Mouse (Mus musculus) heart, adult 8-10 months (tissue): Measurements from ENCODE around the gene Kif26b. TPM values are rescaled to one million over a fixed set of nuclear protein-coding genes. Genes with fewer than 3 reads are reported as not detected.

ENCODE experiments used
- DNase-seq: peaks from one replicate; pipeline ENCODE4 v3.0.0; 2022; ENCODE audit warnings: low spot score
- total RNA-seq, 4 experiments: library from RNA; stranded (reverse); gene quantifications; 2 replicates each; pipeline ENCODE4 v1.2.4; 2022

Gene Kif26b
- total RNA-seq, 4 experiments from 2014 or later = 2.7 to 5.7 (median 4.1) TPM

DNA sequence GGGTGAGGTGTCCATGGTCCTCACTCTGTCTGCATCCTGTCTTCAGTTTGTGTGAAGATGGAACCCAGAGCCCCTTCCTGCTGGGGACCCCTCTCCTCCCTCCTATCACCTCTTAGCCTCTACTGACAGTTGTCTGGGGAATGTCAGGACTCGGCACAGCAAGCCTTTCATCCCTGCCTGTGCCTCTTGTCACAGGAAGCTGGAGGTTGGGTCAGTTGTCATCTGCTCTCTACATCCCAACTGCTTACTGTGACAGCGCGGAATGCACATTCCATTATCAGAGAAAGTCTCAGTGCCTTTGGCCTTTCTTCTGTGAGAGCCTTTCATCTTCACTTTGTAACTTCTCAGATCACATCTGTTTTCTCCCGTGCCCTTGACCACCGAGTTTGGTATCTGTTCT lies 132.6 kb downstream of the Kif26b start:
- DNase-seq = no peak

DNA sequence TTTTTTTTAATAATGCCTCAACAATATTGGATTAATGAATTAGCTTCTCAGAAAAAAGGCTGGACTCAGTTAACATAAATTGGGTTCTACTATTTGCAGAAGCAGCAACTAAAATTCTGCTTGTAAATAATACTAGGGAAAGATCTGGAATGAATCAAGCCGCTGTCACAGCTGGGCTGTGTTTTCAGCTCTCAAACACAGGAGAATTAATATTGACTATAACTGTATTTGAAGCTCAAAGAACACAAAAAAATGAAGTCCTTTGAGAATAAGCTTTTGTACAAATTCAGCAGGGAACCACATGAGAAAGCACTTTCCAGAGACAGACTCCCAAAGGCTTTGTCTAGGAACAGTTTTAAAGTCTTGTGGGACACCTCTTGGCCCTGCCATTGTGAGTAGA lies 134.6 kb downstream of the Kif26b start:
- no peak for DNase-seq

DNA sequence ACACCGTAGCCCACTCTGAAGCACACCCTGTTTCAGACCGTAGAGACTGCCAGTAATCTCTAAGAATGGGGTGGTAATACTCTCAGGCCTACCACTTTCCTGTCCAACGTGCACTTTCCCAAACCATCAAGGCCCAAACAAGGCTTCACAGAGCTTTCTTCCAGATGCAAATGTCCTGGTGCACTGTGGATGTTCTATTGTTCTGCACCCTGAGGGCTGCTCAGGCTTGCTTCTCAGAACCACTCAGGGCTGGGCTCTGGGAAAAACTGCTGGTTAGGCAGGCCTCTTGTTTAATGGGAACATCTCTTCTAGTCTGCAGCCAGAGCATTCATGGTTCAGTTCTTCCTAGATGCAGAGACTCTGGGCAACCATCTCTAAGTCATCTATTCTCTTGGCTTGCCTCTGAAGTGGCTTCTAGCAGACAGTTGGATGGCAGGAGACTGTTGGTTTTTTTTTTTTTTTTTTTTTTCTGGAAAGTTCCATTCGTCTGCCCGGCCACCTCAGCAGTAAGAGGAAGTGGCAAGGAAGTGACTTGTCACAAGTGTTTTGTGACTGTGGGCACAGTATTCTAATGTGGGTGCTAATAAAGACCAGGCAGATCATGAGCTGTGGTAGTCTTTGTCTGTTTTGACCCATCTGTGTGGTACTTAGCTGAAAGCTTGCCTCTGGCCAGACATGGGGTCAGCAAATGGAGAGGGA lies 135.5 kb downstream of the Kif26b start:
- no peak for DNase-seq

DNA sequence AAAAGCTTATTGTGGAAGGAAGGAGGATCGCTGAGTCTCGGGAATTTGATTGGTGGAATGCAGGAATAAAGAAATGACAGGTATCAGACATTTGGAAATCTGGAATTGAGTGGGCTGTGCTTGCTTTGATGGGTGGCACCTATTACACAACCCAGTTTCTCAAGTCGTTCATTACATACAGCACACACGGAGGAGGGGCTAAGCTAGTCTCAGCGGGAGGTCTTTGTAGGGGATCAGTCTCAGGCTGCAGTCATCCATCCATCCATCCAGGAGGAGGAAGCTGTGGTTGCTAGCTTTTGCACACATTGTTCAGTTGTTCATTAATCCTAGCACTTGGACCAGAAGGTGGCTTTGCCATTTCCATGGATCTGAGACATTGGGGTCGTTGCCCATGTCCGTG lies 137.6 kb downstream of the Kif26b start:
- DNase-seq = no peak

DNA sequence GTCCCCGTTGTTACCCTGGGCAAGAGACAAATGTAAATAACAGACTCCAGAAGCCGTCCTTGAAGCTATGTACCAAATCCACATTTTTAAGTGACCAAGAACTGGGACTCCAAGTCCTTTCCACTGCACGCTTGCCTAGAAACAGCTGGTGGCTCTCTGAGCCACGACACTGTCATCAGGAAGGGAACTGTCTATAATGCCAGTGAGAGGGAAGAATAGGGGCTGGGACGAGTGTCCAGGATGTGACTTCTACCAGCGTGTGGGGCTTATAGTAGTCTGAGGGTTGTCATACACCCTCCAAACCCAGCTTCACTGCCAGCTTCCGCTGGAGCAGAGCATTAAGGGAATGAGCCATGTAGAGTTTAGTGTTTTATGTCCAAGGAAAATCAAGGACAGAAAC lies 138.9 kb downstream of the Kif26b start:
- DNase-seq = no peak

DNA sequence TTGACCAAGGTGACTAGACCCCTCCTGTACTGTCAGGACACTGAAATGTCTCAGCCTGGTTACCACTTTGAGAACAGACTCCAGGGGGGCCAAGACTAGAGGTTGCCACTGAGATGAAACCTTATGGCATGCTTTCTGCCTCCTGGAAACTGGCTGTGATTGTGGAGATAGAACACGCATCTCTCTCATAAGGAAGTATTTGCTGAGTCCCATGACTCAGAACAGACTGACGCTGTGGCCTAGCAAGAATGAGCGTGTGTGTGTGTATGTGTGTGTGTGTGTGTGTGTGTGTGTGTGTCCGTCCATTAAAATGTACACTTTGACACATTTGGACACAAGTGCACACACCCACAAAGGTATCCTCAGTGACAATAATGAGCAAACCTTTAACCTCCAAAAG lies 140.0 kb downstream of the Kif26b start:
- no peak for DNase-seq

DNA sequence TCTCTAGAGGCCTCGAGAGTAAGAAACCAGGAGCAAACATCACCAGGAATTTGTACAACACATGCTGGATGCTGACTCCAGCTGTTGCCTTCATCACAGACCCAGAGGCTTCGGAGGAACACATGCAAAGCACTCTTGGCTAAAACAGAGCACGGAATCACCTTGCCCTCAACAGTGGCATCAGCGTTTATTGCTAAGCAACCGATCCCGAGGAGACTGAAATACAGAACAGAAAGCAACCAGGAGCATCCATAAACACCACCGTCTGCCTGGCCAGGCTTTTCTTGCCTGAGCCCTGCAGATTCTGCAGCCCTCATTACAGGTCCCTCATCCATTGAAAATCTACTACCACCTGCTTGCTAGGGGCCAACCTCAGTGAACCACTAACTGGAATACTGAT lies 144.1 kb downstream of the Kif26b start:
- no peak for DNase-seq

DNA sequence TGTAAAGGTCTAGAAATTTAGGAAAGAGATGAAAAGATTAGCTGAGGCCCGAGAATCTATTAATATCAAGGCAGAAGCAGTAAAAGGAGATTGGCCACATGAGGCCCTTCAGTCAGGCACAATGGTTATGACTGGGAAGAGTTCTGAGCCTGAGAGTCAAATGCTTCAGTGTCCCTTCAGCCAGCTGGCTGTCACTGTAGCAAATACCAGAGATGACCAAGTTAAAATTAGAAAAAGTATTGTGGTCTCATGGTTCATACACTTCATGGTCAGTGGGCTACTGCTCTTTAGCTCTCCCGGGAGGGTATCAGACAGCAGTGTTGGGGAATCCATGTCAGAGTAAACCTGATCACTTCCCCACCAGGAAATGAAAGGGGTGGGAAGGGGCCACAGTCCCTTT lies 144.6 kb downstream of the Kif26b start:
- peak; percentile 10 for DNase-seq

DNA sequence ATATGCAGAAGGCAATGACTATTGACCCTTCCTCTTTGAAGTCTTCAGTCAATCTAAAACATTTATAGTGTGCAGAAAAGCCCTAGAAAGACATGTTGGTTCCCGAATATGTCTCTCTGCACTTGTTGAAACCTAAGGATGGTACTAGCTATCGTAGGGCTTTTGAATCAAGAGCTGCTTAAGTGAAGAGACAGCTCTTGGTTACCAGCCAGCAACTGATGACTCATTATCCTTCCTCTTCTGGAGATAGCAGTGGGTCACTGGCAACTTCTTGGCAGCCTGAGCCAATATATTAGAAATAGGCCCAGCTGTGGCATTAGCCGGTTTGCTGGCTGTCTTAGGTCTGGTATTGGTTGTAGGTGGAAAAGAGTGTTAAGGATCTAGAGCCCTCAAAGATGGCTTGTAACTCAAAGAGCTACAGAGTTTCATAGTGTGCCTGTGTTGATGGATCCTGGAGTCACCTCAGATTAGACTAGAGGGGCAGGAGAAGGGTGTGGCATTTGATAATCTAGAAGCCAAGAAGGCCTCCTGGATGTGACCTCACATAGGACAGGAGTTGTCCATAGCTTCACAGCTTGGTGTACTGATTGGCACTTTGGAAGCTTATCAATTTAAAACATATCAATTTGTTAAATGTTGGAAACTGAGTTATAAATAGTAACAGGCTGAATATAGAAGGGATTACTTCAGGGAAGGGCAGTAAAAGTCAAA lies 146.8 kb downstream of the Kif26b start:
- peak; percentile 30 for DNase-seq

DNA sequence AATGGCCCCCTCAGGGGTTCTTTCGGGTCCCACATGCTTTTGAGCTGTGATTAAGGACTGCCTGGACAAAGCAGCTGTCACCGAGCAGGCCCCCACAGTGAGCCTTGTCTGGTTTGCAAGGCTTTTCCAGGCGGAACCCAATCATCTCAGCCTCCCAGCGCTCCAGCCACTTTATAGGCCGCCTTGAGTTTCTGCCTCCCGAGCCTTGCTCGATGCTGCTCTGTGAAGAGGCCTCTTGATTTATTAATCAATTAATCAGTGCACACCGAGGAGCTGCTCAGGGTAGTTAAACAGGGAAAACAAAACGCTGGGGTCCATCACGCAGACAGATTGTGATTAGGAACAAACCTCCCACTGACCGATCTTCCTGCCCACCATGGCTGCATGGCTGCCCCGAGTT lies 148.2 kb downstream of the Kif26b start:
- DNase-seq = no peak

DNA sequence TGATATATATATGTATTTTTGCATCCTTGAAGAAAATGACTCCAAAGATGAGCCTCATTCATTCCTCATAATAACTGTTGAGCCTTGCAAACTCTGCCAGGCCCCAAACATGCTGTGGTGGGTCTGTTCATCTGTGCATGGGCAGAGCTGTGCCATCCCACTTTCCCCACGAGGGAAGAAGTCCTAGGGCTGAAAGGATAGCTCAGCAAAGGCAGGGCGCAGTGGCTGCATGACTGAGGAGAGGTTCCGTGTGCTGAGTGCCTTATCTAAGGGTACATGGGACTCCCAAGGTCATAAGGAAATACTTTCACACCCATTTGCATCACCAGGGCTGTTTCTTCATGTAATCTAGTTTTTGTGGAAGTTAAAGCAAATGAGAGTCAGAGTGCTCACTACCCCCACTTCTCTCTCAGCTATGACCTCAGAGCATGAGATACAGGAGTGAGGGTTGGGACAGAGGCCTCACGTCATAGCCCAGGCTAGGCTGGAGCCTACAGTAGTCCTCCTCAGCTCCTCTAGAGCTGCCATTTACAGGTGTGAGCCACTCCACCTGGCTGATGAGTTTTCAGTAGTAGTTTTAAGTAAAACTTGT lies 148.8 kb downstream of the Kif26b start:
- DNase-seq = no peak

DNA sequence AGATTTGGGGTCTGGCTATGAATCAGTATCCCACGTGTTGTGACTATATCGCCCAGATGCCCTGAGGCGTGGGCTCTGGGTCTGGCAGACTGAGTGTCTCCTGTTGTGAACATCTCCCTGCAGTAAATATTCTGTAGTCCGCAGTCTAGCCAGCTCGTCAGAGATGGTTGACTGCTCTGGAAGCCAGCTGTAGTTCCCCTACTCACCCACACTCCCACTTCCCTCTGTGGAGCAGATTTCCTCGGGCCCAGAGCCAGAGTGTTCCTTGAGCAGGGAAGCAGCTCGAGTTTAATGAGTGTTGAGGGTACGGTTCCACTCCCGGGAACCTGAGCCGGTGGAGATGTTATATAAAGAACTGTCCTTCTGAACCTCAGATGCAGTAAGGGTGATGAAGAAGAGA lies 154.7 kb downstream of the Kif26b start:
- no peak for DNase-seq

DNA sequence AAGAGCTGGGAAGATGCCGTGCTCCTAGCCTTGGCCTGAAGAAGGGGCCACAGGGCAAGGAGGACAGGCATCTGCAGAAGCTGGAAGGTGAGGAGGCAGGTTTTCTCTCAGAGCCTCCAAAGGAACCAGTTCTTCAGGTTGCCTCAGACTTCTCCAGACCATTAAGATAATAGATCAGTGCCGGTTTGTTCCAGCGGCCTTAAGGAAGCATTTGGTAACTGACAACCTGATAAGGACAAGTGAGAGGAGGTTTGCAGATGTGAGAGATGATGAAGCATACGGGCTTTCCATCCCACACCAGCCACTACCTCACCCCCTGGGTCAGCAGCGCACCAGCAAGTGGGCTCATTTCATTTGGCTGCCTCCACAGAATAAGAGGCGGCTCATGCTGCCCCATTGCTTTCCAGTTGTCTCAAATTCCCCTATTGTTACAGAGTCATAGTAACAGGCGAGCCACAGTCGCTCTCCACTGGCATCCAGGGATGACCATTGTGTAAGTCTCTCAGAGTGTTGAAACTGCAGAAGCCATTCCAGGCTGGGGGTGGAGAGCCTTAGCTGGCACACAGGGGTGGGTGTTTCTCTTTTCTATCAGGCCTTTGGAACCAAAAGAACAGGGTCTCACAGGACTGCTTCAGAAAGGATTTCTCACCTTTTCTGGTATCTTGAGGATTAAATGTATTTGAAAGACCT lies 156.2 kb downstream of the Kif26b start:
- no peak for DNase-seq

DNA sequence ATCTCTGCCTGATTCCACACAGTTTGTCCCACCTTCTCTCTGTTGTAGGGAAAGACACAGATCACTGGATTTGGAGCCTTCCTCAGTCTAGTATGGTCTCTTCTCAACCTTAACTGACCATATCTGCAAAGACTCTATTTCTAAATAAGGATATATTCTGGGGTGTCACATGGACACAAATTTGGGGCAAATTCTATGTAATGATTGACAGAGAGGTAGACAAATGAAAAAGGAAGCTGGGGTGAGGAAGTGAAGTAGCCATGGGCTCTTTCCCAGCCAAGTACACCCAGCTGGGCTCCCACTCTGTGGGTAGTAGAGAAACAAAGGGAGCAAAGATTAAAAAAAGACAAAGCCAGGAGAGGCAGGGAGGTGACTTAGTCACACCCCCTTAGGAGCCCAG lies 158.0 kb downstream of the Kif26b start:
- DNase-seq = no peak

DNA sequence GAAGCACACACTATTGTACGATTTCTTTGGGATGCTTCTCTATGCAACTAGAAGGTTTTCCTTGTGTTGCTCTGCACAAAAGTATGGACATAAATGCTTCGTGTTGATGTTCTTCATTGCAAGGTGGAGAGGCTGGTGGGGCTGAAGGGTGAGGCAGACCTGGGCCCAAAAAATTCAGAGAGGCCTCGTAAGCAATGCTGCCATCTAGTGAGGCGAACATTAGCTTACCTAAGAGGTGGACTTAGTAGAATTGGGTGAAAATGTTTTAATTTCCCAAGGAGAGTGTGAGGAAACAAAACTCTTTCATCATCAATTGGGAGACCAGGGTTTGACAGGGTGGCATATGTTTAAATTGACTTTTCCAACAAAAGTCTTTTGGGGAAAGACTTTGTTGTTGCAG lies 160.6 kb downstream of the Kif26b start:
- no peak for DNase-seq

DNA sequence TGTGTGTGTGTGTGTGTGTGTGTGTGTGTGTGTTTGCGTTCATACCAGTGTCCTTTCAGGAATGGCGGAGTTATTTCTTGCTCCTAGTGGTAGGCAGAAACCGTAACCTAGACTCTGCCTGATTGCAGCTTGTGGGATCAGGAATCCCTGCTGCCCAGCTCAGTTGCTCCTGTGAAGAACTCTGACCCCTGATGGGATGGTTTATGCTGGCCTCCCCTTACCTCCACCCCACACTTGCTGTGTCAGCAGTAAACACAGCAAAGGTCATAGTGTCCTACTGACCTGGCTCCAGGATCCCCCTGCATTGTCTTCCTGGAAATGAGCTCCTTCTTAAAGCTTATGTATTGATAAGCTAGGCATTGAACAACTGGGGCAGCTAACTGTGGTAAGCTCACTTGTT lies 162.8 kb downstream of the Kif26b start:
- no peak for DNase-seq

DNA sequence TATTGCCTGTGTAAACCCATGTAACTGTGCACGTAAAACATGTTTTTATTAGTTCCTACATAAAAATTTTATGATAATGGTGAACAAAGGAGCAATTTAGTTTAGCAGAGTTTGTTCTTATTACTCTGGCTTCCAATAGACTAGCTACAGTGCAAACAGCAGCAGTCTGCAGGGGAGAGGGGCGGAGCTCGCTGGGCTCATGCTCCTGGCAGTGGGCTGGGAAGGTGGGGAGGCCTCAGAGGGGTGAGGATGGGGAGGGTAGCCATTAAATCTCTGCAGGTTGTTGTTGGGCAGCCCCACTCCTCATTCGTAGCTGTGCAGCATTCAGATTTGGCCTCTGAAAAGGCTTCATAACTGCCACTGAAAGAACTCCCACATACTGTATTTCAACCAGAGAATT lies 171.2 kb downstream of the Kif26b start:
- DNase-seq = no peak

DNA sequence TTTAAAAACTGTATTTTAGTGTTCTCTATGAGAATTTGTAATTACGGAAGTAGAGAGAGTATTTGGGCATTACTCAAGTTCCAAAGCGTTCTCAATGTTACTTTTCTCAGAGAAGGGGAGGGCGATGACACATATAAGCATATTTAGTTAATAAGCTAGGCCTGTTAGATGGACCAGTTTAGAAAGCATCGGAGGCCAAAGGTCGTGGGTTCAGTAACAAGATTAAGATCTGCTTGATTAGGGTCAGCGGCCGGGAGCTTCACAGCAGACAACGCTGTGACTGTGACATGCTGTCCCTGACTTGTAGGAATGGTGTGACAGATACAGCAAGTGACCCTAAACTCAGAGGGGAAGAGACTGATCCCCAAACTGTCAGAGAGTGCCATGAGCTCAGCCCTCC lies 174.6 kb downstream of the Kif26b start:
- DNase-seq = no peak

DNA sequence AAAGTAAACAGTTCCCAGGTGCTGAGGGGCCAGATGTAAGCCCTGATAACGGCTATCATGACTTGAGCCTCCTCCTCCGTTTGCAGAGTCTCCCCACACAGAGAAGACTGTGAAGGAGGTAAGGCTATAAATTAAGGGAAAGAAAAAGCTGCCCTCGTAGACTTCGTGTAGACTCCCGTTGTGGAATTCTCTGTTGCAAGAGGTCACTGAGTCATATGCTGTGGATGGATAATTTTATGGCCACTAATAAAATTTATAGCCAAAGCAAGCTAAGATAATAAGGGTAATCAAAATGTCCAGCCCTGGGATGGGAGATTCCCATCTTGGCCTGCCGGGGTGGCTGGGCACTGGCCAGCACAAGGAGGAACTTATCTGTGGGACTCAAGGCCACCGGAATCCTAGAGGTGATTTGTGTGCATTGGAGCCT lies 179.0 kb downstream of the Kif26b start:
- no peak for DNase-seq

DNA sequence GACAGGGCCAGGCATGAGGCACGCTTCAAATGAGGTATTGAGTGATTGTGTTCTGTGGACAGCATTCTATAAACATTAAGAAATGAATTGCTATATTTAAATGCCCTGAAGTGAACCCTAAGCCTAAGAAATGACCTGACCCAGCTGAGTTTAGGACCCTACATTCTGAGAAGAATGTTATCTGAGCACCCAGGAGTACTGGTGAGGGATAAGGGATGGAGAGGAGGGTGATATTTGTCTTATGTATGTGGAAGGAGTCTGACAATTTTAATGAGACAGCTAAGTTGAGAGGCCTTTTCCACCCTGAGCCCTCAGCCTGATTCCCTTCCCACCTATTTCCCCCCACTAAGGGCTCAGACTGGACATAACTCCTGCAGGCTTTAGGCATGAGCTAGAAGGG lies 179.4 kb downstream of the Kif26b start:
- no peak for DNase-seq

DNA sequence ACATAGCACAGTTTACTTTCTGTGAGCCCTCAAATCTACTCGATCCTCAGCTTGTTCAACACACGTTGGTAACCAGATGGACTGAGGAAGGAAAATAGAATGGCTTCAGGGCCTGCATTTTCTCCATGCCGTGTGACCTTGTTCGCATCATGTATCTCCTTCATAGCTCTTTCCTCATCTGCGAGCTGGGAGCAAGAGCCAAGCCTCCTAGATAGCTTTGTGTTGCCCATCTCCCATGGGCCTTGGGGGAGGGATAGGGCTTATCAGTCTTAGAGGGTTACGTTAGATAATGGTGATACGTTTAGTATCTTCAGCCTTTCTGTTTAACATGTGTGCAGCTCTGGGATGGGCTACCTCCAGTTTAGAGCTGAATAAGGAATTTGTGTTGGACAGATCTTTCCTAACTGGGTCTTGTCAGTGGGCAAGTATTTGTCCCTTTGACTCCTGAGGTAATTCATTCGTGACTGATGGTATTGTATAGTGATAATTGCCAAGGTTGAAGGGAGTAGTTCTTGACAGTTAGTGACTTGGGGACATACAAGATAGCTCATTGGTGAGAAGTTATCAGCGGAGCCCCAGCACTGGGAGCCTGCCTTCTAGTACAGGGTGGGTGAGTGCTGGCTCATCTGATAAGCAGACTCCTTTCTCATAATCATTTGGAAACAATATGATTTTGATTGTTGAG lies 183.4 kb downstream of the Kif26b start:
- no peak for DNase-seq

DNA sequence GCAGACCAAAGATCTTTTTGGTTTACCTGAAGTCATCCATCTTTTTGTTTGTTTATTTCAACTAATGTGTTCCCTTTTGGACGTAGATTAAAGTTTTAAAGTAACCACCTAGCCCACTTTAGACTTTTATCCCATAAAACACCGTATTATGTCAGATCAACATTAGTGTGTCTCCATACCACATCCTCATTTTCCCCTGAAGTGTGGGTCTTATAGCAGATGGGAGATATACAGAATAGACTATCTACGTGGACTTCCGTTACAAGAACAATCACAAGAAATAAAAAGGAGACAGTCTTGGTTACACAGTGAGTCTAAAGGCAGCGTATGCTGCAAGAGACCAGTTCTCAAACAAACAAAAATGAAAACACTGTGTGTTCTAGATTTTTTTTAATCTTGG lies 185.3 kb downstream of the Kif26b start:
- no peak for DNase-seq
